Mouse (Mus musculus) erythroid progenitor cell, adult 5-6 weeks (primary cell): ENCODE data around the gene Dctpp1. TPM values are rescaled to one million over a fixed set of nuclear protein-coding genes. Genes with fewer than 3 reads are reported as not detected.

ENCODE experiments used
- ATAC-seq: replicated peaks from 2 replicates; pipeline ENCODE4 v1.8.0; 2016; ENCODE audit warnings: moderate number of reproducible peaks, mild to moderate bottlenecking, moderate TSS enrichment, inconsistent platforms; ENCODE audit not compliant: poor library complexity, low FRiP score, severe bottlenecking
- total RNA-seq, 2 experiments: library from RNA; stranded (forward) in 1 of 2; stranded (reverse) in 1 of 2; fragments of 150-400 nt in 1 of 2; fragments of 186-747, 209-891 nt in 1 of 2; gene quantifications; 2 replicates each; pipeline versions ENCODE4 v1.2.3 to v1.2.4; 2015 to 2017; ENCODE audit warnings: low replicate concordance in 2 of 2

The Dctpp1 gene
- total RNA-seq (2015; ENCODE audit: low replicate concordance) (12.2 and 21.6 TPM in 2 replicates), total RNA-seq (2017; ENCODE audit: low replicate concordance) (6.2 and 11.1 TPM in 2 replicates)

- peak; percentile 97 for ATAC-seq
Measured at GRCm38 (mm10) chr7:127260309-127261111, at the start of gene Dctpp1. Gene Dctpp1, minus strand, starts transcription at chr7:127260709.

- ATAC-seq: no peak
Measured at GRCm38 (mm10) chr7:127309951-127310350, 49.4 kb upstream of the Dctpp1 start.

- ATAC-seq: peak; percentile 58
Measured at GRCm38 (mm10) chr7:127308887-127309286, 48.4 kb upstream of the Dctpp1 start.

DNA sequence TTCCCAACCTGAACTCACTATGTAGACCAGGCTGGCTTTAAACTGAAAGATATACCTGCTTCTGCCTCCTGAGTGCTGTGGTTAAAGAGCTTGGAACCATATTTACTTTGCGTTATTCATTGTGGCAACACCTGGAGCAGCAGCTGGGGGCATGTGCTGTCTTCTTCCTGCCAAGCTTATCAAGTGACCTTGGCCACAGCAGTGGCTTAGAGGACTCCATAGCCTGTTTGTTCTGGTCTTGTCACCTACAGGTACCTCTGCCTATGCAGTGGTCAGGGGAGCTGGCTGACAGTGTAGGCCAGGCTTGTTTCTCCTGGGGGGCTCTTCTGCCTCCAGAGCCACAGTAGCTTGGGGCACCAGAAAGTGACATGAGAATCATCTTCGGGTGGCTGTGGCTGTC, 47.9 kb upstream of the Dctpp1 start:
- ATAC-seq: no peak

DNA sequence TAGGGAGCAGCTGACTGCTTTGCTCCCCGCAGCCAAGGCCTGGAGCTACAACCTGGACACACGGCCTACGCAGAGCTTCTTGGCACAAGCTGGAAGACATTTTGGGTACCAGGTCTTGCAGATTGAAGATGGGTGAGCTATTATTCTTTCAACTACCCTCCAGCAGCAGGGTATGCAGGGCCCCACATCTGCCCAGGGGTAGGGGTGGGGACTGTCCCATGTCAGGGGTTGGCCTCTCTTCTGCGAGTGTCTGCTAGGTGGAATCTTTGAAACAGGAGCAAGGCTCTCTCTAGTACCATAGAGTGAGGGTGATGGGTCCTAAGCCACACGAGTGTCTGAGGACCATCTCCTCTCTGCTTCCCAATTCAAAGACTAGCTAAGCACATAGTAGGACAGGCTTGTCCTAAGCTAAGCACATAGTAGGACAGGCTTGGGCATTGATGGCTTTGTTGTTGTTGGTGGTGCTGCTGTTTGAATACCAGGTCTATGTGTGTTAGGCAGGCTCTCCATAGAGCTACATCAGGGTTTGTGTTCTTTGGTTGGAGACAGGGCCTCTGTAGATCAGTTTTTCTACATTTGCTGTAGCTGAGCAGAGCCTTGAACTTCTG, 37.2 kb upstream of the Dctpp1 start:
- no peak for ATAC-seq

DNA sequence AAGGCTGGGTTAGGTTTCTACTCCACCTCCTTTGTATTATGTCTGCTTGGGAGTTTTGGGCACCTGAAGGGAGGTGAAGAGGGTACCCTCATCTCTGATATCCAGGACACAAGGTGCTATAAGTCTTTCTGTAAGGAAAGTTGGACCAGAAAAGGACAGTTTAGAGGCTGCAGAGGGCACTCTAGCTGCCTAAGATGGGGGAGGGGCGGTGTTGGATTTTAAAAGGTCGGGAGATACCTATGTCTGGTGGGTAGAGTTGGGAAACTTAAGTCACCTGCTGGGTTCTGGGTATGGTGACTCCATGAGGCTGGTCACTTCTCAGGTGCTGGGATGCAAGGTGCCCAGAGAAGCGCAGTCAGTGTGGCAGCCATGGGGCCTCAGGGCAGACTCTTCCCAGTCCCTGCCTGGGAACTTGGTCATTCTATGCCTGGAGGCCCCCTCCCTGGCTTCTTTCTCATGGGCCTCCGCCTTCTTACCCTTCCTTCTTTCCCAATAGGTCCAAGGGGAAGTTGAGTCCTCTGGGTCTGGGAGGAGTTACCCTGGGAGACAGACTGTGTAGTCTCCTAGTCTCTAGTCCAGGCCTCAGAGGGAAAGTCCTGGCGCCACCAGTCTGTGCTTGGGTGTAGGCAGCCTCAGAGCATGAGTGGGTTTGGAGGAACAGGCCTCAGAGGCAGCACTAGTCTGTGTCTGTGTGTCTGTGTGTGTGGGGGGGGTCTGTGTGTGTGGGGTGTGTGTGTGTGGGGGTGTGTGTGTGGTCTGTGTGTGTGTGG, 36.5 kb upstream of the Dctpp1 start:
- ATAC-seq: 0 out of 2 replicates have a peak, but pooled peaks have one; percentile 13

GRCm38 (mm10) chr7:127296098-127296497, 35.6 kb upstream of the Dctpp1 start, which contains the start of gene Itgal:
Gene Itgal, plus strand, starts transcription at chr7:127296260.
- no peak for ATAC-seq

- no peak for ATAC-seq
Measured at GRCm38 (mm10) chr7:127290142-127290541, 29.6 kb upstream of the Dctpp1 start.

GRCm38 (mm10) chr7:127289306-127289705, 28.8 kb upstream of the Dctpp1 start:
- no peak for ATAC-seq

DNA sequence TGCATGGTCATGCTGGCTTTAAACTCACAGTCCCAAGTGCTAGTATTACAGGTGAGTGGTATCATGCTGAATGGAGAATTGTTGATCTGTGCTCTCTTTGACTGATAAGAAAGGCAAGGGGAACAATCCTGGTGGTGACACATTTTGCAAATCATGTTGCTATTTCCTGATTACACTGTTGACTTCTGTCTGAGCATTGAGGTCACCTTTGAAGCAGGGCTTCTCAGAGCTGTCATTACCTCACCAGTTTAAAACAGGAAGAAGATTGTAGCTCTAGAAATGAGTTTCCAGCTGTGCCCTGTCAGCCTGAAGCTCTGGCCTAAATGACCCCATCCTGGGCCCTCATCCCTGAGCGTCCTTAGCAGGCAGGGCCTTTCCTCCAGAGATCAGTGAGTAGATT, 27.4 kb upstream of the Dctpp1 start:
- ATAC-seq: no peak

- peak; percentile 64 for ATAC-seq
Measured at GRCm38 (mm10) chr7:127285154-127285553, 24.6 kb upstream of the Dctpp1 start.

- no peak for ATAC-seq
Measured at GRCm38 (mm10) chr7:127282190-127282589, 21.7 kb upstream of the Dctpp1 start.

- ATAC-seq: no peak
Measured at GRCm38 (mm10) chr7:127281114-127281513, 20.6 kb upstream of the Dctpp1 start.

DNA sequence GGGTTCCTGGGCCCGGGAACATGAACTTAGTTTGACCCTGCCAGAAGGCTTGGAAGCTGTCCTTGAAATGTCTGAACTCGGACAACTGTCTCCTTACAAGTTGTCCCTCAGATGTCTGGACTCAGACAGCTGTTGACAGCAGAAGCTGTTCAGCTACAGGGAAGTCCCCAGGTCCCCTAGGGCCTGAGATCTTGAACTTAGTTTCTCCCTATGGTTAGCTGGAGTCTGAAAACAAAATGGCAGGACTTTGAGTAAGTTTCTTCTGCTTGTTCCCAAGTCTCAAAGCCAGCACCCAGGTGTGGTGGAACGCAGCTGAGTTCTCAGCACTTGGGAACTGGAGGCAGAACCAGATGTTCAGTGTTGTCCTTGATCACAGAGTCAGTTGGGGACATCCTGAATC, 19.6 kb upstream of the Dctpp1 start:
- ATAC-seq: no peak

GRCm38 (mm10) chr7:127278311-127278710, 17.8 kb upstream of the Dctpp1 start:
- 0 out of 2 replicates have a peak, but pooled peaks have one; percentile 28 for ATAC-seq

DNA sequence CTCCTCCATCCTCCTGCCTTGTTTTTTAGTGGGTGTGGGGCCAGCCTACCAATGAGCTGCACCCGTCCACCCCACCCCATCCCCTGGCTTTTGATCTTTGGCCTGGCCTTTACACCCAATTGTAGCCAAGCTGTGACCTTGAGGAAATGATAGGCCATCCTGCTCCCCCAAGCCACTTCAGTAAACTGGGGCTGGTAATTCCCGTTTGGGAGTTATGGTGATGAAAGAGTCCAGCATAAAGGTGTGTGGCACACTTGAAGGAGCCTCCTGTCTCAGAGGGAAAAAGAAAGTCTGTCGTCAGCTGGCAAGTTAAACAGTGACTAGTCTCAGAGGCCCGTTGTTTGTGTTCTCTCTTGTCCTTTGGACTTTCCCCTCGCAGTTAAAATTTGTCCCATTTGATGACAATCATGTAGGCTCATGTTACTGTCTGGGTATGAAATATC, 16.0 kb upstream of the Dctpp1 start:
- ATAC-seq: no peak

DNA sequence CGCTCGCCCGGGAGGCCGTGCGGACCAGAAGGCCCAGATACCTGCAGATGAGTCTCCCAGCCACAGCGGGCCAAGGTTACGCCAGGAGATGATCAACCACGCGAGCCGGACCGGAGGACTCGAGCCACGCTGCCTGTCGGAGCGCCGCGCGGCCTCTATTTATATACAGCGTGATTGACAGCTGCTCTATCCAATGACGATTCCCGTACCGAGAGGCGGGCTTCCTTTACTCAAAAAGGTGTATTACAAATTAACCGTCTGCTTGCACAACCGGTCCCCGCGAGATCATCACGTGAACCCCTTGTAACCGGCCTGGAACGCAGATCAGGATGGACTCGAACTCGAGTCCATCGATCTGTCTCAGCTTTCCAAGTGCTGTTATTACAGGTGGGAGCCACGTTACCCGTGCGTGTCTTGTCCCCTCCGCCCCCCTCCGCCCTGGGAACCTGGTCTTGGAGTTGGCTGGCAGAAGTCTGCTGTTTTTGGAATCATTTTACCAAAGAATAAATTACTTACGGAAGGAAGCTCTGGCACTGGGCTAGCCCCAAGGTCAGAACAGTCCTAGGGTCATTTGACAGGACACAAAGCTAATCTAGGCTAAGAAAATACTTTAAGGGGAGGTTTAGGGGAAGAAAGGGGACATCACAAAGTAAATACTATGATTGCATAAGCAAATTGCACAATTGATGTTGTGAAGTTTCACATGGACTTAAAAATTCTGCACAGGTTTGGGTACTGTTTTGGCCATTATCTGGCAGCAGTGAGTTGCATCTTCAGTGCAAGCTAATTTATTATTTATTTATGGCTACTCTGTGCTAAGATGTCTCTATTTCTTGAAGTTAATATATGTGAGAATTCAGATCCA, 13.6 kb upstream of the Dctpp1 start, which contains the start of gene Sephs2:
TSS of gene Sephs2 (minus strand) at position 131 of the 865 bp plus-strand sequence.
- ATAC-seq: peak; percentile 88

DNA sequence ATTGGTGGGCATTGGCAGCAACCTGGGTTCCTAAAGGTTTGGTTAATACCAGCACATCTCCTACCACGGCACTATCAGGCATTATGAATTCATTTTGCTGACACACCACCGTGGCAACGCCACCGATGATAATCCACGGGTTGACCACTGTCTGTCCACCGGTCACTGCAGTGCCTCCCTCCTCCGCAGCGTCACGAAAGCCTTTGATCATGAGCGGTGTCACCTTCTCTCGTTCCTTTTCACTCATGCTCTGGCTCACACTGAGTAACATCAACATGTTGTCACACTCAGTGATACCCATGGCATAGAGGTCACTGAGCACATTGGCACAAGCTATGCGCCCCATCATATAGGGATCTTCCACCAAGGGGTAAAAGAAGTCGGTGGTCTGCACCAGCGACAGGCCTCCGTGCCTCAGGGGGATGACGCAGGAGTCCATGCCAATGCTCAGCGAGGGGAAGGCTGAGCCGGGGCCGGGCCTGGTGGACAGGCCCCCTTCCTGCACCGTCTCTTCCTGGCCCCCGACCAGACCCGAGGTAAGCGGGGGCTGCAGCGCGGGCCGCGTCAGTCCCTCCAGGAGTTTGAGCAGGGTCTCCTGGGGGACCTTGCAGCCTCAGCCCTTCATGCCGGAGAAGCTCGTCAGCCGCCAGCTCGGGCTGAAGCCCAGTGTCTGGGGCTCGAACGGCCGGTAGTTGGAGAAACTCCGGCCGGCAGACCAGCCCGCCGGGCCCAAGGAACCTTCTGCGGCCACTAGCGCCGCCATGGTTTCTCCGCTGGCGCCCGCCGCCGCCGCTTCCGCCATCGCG, 12.8 kb upstream of the Dctpp1 start:
- ATAC-seq: peak; percentile 23
